Mouse (Mus musculus) heart, embryonic 16.5 days (tissue): ENCODE results near the gene Arhgap5. TPM values are rescaled to one million over a fixed set of nuclear protein-coding genes. Genes with fewer than 3 reads are reported as not detected.
A peak's percentile ranks its signal among the peaks of the same experiment; 100 is the strongest.

Source experiments
- ATAC-seq: fragments of 200-750 bp; cut with Nextera tagmentation; replicated peaks from 2 replicates; pipeline ENCODE4 v1.8.0; 2017; ENCODE audit warnings: moderate number of reproducible peaks; ENCODE audit not compliant: insufficient read depth, low FRiP score; ENCODE audit errors: extremely low read depth
- H3K27ac ChIP-seq: fragments of 300-500 bp; sonication (generic); 2 replicates; pipeline ENCODE4 v1.5.1; 2014; ENCODE audit warnings: mild to moderate bottlenecking, low read length, control low read depth, moderate library complexity
- H3K27me3 ChIP-seq: fragments of 300-500 bp; sonication (generic); 2 replicates; pipeline ENCODE4 v1.6.1; 2014; ENCODE audit warnings: low read length, mixed read lengths; ENCODE audit not compliant: control insufficient read depth, insufficient read depth
- H3K36me3 ChIP-seq: fragments of 300-500 bp; sonication (generic); 2 replicates; pipeline ENCODE4 v1.6.1; 2014; ENCODE audit not compliant: control insufficient read depth, insufficient read depth
- H3K4me1 ChIP-seq: fragments of 300-500 bp; sonication (generic); 2 replicates; pipeline ENCODE4 v1.6.1; 2014; ENCODE audit warnings: low read length, mixed read lengths; ENCODE audit not compliant: control insufficient read depth, insufficient read depth
- H3K4me2 ChIP-seq: fragments of 300-500 bp; sonication (generic); 2 replicates; pipeline ENCODE4 v1.6.1; 2014; ENCODE audit warnings: low read depth, mild to moderate bottlenecking, control low read depth, low read length
- H3K4me3 ChIP-seq: fragments of 300-500 bp; sonication (generic); 2 replicates; pipeline ENCODE4 v1.5.1; 2014; ENCODE audit warnings: mild to moderate bottlenecking, control low read depth, low read length
- H3K9ac ChIP-seq: fragments of 300-500 bp; sonication (generic); 2 replicates; pipeline ENCODE4 v1.6.1; 2014; ENCODE audit warnings: low read length, control low read depth
- H3K9me3 ChIP-seq: fragments of 300-500 bp; sonication (generic); replicated peaks from 2 replicates; pipeline ENCODE4 v1.6.1; 2016; ENCODE audit warnings: low read length; ENCODE audit not compliant: control insufficient read depth
- WGBS: fragments of 180-500 bp; shearing (Covaris S2); extraction: QIAGEN DNeasy Blood & Tissue Kit; methylation state at CpG from one replicate; pipeline ENCODE4 v1.1.7; 2014; 5-methylcytosine and 5-hydroxymethylcytosine counted together
- polyA plus RNA-seq: library from polyadenylated mRNA; unstranded; fragments of >200 nt; fragmentation: Nextera tagmentation; extraction: Ambion mirVana; gene quantifications from 2 replicates; pipeline ENCODE4 v1.2.1, GENCODE M21; 2015

Gene Arhgap5
- polyA plus RNA-seq, 1 experiment from 2014 or later, result 29.4 TPM

- Histone ChIP-seq H3K9me3 (no peaks in the 10 kb centered on the region), H3K36me3 (no peaks in the 10 kb centered on the region), H3K9ac (peak overlapping the region; percentile 100), H3K4me2 (peak overlapping the region; percentile 84), H3K27ac (peak overlapping the region; percentile 99), H3K4me1 (no peaks in the 10 kb centered on the region; the same call in 1 of the 2 replicates), H3K4me3 (peak overlapping the region; percentile 94), H3K27me3 (no peaks in the 10 kb centered on the region)
- peak; percentile 7; the same call in 1 of the 2 replicates for ATAC-seq
- WGBS, result under 1% methylated on average over 66 of the region's 78 CpGs
Measured at GRCm38 (mm10) chr12:52504331-52505181, 784 bp downstream of the Arhgap5 start.

- no peak overlapping the region for H3K27ac ChIP-seq
- no peak overlapping the region for H3K9ac ChIP-seq
- no peak overlapping the region for H3K4me3 ChIP-seq
- H3K4me1 ChIP-seq, result peaks cover 4% of the 10 kb centered on the region; the same call in 1 of the 2 replicates
- H3K9me3 ChIP-seq, result no peaks in the 10 kb centered on the region
- H3K4me2 ChIP-seq, result no peak overlapping the region
- H3K27me3 ChIP-seq, result no peaks in the 10 kb centered on the region
- WGBS, result 89% methylated on average over 2 of the region's 2 CpGs
- ATAC-seq, result no peak
- H3K36me3 ChIP-seq, result no peaks in the 10 kb centered on the region
Measured at GRCm38 (mm10) chr12:52524699-52525098, 20.9 kb downstream of the Arhgap5 start.

GRCm38 (mm10) chr12:52525486-52525885 lies 21.7 kb downstream of the Arhgap5 start:
- no peak overlapping the region for H3K27ac ChIP-seq
- no peaks in the 10 kb centered on the region for H3K9me3 ChIP-seq
- WGBS, result 86% methylated on average over 1 of the region's 1 CpGs
- ATAC-seq, result no peak
- H3K4me3 ChIP-seq, result no peak overlapping the region
- no peak overlapping the region for H3K9ac ChIP-seq
- H3K4me2 ChIP-seq, result no peak overlapping the region
- no peaks in the 10 kb centered on the region for H3K27me3 ChIP-seq
- H3K36me3 ChIP-seq, result no peaks in the 10 kb centered on the region
- peaks cover 4% of the 10 kb centered on the region; the same call in 1 of the 2 replicates for H3K4me1 ChIP-seq

GRCm38 (mm10) chr12:52529740-52530139 lies 26.0 kb downstream of the Arhgap5 start:
- Histone ChIP-seq H3K27me3 (no peaks in the 10 kb centered on the region), H3K9me3 (no peaks in the 10 kb centered on the region), H3K4me1 (0 out of 2 replicates have a peak, but pooled peaks cover 2% of the 10 kb centered on the region), H3K9ac (no peak overlapping the region), H3K27ac (no peak overlapping the region), H3K4me2 (no peak overlapping the region), H3K36me3 (no peaks in the 10 kb centered on the region), H3K4me3 (no peak overlapping the region)
- no peak for ATAC-seq
- 94% methylated on average over 3 of the region's 3 CpGs for WGBS

- no peak overlapping the region for H3K4me3 ChIP-seq
- 81% methylated on average over 4 of the region's 4 CpGs for WGBS
- H3K4me2 ChIP-seq, result no peak overlapping the region
- ATAC-seq, result no peak
- H3K27ac ChIP-seq, result no peak overlapping the region
- no peak overlapping the region for H3K9ac ChIP-seq
- H3K36me3 ChIP-seq, result no peaks in the 10 kb centered on the region
- 0 out of 2 replicates have a peak, but pooled peaks cover 2% of the 10 kb centered on the region for H3K4me1 ChIP-seq
- H3K27me3 ChIP-seq, result no peaks in the 10 kb centered on the region
- no peaks in the 10 kb centered on the region for H3K9me3 ChIP-seq
Measured at GRCm38 (mm10) chr12:52541294-52541693, 37.5 kb downstream of the Arhgap5 start.

GRCm38 (mm10) chr12:52544532-52544931 lies 40.8 kb downstream of the Arhgap5 start:
- Histone ChIP-seq H3K9ac (no peak overlapping the region), H3K27me3 (no peaks in the 10 kb centered on the region), H3K9me3 (no peaks in the 10 kb centered on the region), H3K4me1 (no peaks in the 10 kb centered on the region), H3K4me2 (no peak overlapping the region), H3K4me3 (no peak overlapping the region), H3K36me3 (no peaks in the 10 kb centered on the region; the same call in 1 of the 2 replicates), H3K27ac (no peak overlapping the region)
- ATAC-seq, result no peak
- WGBS, result 42% methylated on average over 3 of the region's 3 CpGs

GRCm38 (mm10) chr12:52552085-52552484 lies 48.3 kb downstream of the Arhgap5 start:
- ATAC-seq, result no peak
- H3K27me3 ChIP-seq, result no peaks in the 10 kb centered on the region
- H3K4me2 ChIP-seq, result no peak overlapping the region
- H3K4me3 ChIP-seq, result no peak overlapping the region
- no peak overlapping the region for H3K9ac ChIP-seq
- H3K4me1 ChIP-seq, result peaks cover 8% of the 10 kb centered on the region; the same call in 1 of the 2 replicates
- H3K36me3 ChIP-seq, result peaks cover 2% of the 10 kb centered on the region; the same call in 1 of the 2 replicates
- WGBS, result 93% methylated on average over 2 of the region's 2 CpGs
- no peak overlapping the region for H3K27ac ChIP-seq
- no peaks in the 10 kb centered on the region for H3K9me3 ChIP-seq

- peaks cover 8% of the 10 kb centered on the region; the same call in 1 of the 2 replicates for H3K4me1 ChIP-seq
- no peak overlapping the region for H3K9ac ChIP-seq
- H3K27me3 ChIP-seq, result no peaks in the 10 kb centered on the region
- H3K36me3 ChIP-seq, result peaks cover 7% of the 10 kb centered on the region; the same call in 1 of the 2 replicates
- no peak overlapping the region for H3K4me2 ChIP-seq
- no peak overlapping the region for H3K4me3 ChIP-seq
- H3K9me3 ChIP-seq, result no peaks in the 10 kb centered on the region
- no peak for ATAC-seq
- H3K27ac ChIP-seq, result no peak overlapping the region
- 19% methylated on average over 3 of the region's 3 CpGs for WGBS
Measured at GRCm38 (mm10) chr12:52555188-52555876, 51.6 kb downstream of the Arhgap5 start.

- no peaks in the 10 kb centered on the region for H3K9me3 ChIP-seq
- ATAC-seq, result no peak
Measured at GRCm38 (mm10) chr12:52565654-52566053, 61.9 kb downstream of the Arhgap5 start.

More at GRCm38 (mm10) chr12:52565654-52566053, 61.9 kb downstream of the Arhgap5 start:
- Histone ChIP-seq H3K4me2 (no peak overlapping the region), H3K4me3 (no peak overlapping the region), H3K9ac (no peak overlapping the region), H3K36me3 (peaks cover 3% of the 10 kb centered on the region; the same call in 1 of the 2 replicates), H3K27ac (no peak overlapping the region), H3K27me3 (no peaks in the 10 kb centered on the region), H3K4me1 (no peaks in the 10 kb centered on the region)
- WGBS, result 94% methylated on average over 5 of the region's 5 CpGs
